Mouse (Mus musculus) embryonic facial prominence, embryonic 15.5 days (tissue): ENCODE data around the gene Hic1. TPM values are rescaled to one million over a fixed set of nuclear protein-coding genes. Genes with fewer than 3 reads are reported as not detected.
"Not testable (repeated sequence)": the region's sequence is repeated elsewhere in the genome, so short reads cannot be mapped to it uniquely, and the experiment has no call there.

Source experiments
- ATAC-seq: fragments of 200-750 bp; cut with Nextera tagmentation; 2 replicates; pipeline ENCODE4 v1.8.0; 2017; ENCODE audit warnings: low read depth, moderate TSS enrichment; ENCODE audit not compliant: insufficient number of reproducible peaks, low FRiP score, low TSS enrichment
- H3K27ac ChIP-seq: fragments of 300-500 bp; sonication (generic); replicated peaks from 2 replicates; pipeline ENCODE4 v1.5.1; 2015; ENCODE audit warnings: mild to moderate bottlenecking, inconsistent platforms
- H3K27me3 ChIP-seq: fragments of 300-500 bp; sonication (generic); 2 replicates; pipeline ENCODE4 v1.6.1; 2015; ENCODE audit warnings: inconsistent platforms
- H3K36me3 ChIP-seq: fragments of 300-500 bp; sonication (generic); 2 replicates; pipeline ENCODE4 v1.6.1; 2015; ENCODE audit warnings: mild to moderate bottlenecking, inconsistent platforms
- H3K4me1 ChIP-seq: fragments of 300-500 bp; sonication (generic); 2 replicates; pipeline ENCODE4 v1.6.1; 2015; ENCODE audit warnings: inconsistent platforms
- H3K4me2 ChIP-seq: fragments of 300-500 bp; sonication (generic); replicated peaks from 2 replicates; pipeline ENCODE4 v1.6.1; 2015; ENCODE audit warnings: mild to moderate bottlenecking, inconsistent platforms
- H3K4me3 ChIP-seq: fragments of 300-500 bp; sonication (generic); replicated peaks from 2 replicates; pipeline ENCODE4 v1.5.1; 2015; ENCODE audit warnings: mild to moderate bottlenecking, inconsistent platforms
- H3K9ac ChIP-seq: fragments of 300-500 bp; sonication (generic); 2 replicates; pipeline ENCODE4 v1.6.1; 2015; ENCODE audit warnings: inconsistent platforms
- H3K9me3 ChIP-seq: fragments of 300-500 bp; sonication (generic); replicated peaks from 2 replicates; pipeline ENCODE4 v1.6.1; 2016; ENCODE audit warnings: inconsistent platforms
- WGBS: fragments of 180-500 bp; shearing (Covaris S2); methylation state at CpG from one replicate; pipeline ENCODE4 v1.1.7; 2015; 5-methylcytosine and 5-hydroxymethylcytosine counted together
- polyA plus RNA-seq: library from polyadenylated mRNA; unstranded; fragments of >200 nt; fragmentation: Nextera tagmentation; extraction: Ambion mirVana; gene quantifications from 2 replicates; pipeline ENCODE4 v1.2.1, GENCODE M21; 2015

Gene Hic1
- polyA plus RNA-seq, 1 experiment from 2014 or later, result 17.7 TPM

DNA sequence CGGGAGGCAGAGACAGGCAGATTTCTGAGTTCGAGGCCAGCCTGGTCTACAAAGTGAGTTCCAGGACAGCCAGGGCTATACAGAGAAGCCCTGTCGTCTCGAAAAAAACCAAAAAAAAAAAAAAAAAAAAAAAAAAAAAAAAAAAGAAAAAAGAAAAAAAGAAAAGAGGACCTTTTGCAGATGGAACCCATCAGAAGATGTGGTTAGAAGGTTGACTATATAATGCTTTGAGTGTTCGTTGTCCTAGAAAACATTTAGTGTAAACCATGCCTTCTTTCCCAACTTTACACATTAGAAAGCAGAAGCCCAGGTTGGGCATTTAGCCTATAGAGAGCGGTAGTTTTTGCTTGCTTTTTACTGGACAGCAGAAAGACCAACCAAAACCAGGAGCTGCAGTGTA, 5.3 kb upstream of the Hic1 start:
- H3K4me2 ChIP-seq, H3K4me3 ChIP-seq, ATAC-seq, H3K9ac ChIP-seq, H3K27ac ChIP-seq, H3K9me3 ChIP-seq: not testable (repeated sequence)
- Histone ChIP-seq H3K27me3 (peaks cover 47% of the 10 kb centered on the region), H3K36me3 (peaks cover 13% of the 10 kb centered on the region), H3K4me1 (peaks cover 58% of the 10 kb centered on the region)
- WGBS, result 68% methylated on average over 6 of the region's 6 CpGs

DNA sequence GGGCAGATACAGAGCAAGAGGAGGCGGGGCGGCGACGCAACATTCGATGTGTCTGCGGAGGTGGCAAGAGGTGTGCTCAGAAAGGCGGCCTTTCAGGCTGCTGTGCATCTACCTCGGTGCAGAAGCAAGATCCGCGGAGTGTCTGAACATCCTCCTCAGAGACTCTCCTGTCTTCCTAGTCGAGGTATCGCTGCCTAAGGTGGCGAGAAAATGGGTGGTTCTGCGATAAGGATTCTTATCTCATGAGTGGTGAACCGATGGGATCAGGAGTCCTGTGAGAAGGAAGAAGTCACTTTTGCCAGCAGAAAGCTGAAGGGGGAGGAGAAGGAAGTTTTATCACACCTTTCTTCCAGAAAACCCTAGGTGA, 4.5 kb upstream of the Hic1 start:
- H3K9me3 ChIP-seq, result no peaks in the 10 kb centered on the region
- peaks cover 55% of the 10 kb centered on the region for H3K27me3 ChIP-seq
- H3K9ac ChIP-seq, result peak overlapping the region; percentile 16; the same call in 1 of the 2 replicates
- peak overlapping the region; percentile 63 for H3K4me3 ChIP-seq
- WGBS, result 4% methylated on average over 15 of the region's 15 CpGs
- ATAC-seq, result no peak
- no peak overlapping the region for H3K27ac ChIP-seq
- peak overlapping the region; percentile 93 for H3K4me2 ChIP-seq
- H3K4me1 ChIP-seq, result peaks cover 62% of the 10 kb centered on the region
- peaks cover 13% of the 10 kb centered on the region for H3K36me3 ChIP-seq

DNA sequence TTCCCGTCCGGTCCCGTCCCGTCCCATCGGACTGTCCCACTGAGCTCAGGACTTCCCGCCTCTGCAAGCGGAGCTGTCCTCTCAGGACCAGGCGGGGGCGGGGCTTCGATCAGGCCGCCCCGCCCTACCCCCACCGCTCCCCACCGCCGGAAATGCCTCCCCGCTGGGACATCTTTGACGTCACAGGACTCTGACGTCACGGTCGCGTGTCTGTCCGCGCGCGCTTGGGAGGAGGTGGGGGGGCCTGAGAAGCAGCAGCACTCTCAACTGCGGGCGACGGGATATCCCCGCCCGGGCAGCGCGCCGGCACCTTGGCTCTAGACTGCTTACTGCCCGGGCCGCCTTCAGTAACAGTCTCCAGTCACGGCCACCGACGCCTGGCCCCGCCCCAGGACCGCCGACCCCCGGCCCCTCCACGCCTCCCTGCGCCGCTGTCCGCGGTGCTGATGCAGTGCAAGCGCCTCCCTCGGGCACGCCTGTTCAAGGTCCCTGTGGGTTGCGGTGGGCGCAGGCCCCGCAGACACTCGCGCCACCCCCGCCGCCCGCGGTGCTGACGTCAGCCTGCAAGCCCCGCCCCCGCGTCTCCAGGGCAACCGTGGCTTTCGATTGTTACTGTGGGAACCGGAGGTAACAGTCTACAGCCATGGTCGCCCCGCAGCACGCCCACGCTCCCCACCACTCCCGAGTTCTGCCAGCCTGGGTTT, 3.9 kb upstream of the Hic1 start:
- peak overlapping the region; percentile 63 for H3K4me3 ChIP-seq
- peak; percentile 48 for ATAC-seq
- H3K9me3 ChIP-seq, result no peaks in the 10 kb centered on the region
- no peak overlapping the region for H3K27ac ChIP-seq
- under 1% methylated on average over 71 of the region's 71 CpGs for WGBS
- peaks cover 60% of the 10 kb centered on the region for H3K27me3 ChIP-seq
- peak overlapping the region; percentile 93 for H3K4me2 ChIP-seq
- H3K36me3 ChIP-seq, result peaks cover 13% of the 10 kb centered on the region
- peak overlapping the region; percentile 16; the same call in 1 of the 2 replicates for H3K9ac ChIP-seq
- peaks cover 66% of the 10 kb centered on the region for H3K4me1 ChIP-seq

DNA sequence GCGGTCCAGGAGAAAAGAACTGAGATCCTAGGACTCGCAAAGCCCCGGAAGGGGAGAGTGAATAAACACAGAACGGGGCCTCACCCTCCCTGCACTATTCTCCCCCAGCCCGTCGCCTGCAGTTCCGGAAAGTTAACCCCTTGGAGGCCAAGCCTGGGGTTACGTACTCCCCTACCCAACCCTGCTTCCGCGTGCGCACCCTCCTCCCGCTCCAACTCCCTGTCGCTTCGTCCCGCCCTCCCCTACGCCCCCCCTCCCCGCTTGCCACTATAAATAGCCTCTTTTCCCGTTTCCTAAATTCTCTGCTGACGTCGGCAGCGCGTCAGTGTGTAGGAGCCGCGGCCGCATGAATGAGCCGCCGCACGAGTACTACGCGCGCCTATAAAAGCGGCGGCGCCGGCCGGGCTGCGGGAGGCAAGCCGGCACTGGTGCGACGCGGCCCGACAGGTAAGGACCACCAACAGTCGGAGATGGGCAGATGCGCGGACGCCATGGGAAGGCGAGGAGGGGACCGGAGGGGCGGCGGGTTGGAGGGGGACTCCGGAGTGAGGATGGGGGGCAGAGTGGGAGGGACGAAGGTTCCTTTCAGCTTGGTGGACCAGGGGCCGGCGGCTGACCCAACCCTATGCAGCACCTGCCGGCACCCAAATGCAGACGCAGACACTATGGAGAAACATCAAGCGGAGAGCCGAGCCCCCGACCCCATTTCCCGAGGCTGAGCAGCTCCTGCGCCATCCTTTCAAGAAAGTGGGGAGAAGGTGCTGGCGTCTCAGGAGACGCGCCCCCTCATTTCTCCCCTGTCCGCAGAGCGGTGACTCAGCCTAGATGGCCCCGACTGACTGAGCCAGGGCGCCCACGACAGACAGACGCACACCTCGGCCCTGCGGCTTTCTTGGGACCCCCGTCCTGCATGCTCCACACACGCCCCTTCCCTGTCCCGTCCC, 3.1 kb upstream of the Hic1 start:
- Histone ChIP-seq H3K36me3 (peaks cover 10% of the 10 kb centered on the region), H3K27ac (no peak overlapping the region), H3K4me2 (peak overlapping the region; percentile 93), H3K9ac (no peak overlapping the region), H3K27me3 (peaks cover 68% of the 10 kb centered on the region), H3K9me3 (no peaks in the 10 kb centered on the region), H3K4me3 (peak overlapping the region; percentile 63), H3K4me1 (peaks cover 65% of the 10 kb centered on the region)
- no peak for ATAC-seq
- WGBS, result under 1% methylated on average over 75 of the region's 75 CpGs

DNA sequence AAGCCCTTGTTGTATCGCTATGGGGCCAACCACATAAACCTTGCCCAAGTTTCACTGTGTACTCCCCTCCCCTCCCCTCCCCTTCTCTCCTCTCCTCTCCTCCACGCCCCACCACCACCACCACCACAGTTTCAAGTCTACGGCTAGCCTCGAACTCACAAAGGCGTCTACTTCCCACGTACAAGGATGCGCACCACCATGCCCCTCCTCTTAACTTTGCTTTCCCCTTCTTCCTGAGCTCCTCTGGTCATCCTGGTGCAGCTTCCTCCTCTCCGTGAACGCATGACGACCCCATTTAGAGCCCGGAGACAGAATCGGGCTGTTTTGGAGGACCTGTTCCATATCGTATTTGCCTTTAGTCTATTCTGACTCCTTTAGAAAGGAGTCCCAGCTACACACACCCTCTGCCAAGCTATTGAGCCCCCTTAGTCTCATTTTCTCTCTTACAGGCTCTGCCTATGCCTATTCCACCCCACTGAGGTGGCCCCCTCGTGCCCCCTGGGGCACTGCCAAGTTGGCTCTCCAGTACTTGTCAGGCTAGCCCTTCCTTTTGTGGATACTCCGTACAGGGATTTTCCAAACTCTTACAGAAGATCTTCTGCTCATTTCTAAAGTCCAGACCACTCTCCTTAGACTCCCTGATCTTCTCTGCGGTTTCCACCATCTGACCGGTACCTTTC, 2.0 kb upstream of the Hic1 start:
- H3K9me3 ChIP-seq, result no peaks in the 10 kb centered on the region
- ATAC-seq, result no peak
- WGBS, result 10% methylated on average over 17 of the region's 17 CpGs
- no peak overlapping the region for H3K4me2 ChIP-seq
- H3K36me3 ChIP-seq, result no peaks in the 10 kb centered on the region
- H3K4me3 ChIP-seq, result peak overlapping the region; percentile 6; the same call in 1 of the 2 replicates
- no peak overlapping the region for H3K9ac ChIP-seq
- H3K4me1 ChIP-seq, result peaks cover 75% of the 10 kb centered on the region
- H3K27me3 ChIP-seq, result peaks cover 79% of the 10 kb centered on the region
- no peak overlapping the region for H3K27ac ChIP-seq

DNA sequence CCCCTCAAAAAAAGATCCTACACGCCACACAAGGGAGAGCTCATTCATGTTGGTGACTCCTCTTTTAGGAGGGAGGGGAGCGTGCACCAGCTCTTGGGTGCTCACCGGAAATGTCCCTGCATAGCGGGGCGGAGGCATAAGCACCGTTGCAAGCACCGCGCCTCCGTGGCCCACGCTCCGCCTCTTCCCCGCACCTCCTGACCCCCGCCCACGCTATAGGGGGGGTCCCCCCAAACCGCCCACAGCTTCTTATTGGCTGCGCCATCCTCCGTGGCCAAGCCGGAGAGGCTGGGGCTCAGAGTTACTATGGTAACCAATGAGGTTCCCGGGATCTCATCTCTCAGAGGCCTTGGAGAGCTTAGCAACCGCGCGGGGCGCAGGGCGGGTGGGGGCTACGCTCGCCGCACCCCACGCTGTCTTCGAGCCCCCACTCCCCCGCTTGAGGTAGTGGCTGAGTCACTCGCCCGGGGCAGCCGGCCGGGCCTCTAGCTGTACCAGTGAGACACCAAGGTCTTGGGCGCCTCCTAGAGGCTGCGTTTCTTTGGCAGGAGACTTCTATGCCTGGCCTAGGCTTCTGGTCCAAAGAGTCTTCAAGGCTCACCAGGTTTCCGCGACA, 925 bp upstream of the Hic1 start:
- H3K4me2 ChIP-seq, result peak overlapping the region; percentile 96
- H3K4me1 ChIP-seq, result peaks cover 86% of the 10 kb centered on the region
- peak; percentile 51 for ATAC-seq
- no peak overlapping the region for H3K9ac ChIP-seq
- under 1% methylated on average over 38 of the region's 38 CpGs for WGBS
- peak overlapping the region; percentile 28; the same call in 1 of the 2 replicates for H3K27ac ChIP-seq
- H3K4me3 ChIP-seq, result peak overlapping the region; percentile 64
- H3K36me3 ChIP-seq, result no peaks in the 10 kb centered on the region
- H3K9me3 ChIP-seq, result no peaks in the 10 kb centered on the region
- H3K27me3 ChIP-seq, result peaks cover 89% of the 10 kb centered on the region

DNA sequence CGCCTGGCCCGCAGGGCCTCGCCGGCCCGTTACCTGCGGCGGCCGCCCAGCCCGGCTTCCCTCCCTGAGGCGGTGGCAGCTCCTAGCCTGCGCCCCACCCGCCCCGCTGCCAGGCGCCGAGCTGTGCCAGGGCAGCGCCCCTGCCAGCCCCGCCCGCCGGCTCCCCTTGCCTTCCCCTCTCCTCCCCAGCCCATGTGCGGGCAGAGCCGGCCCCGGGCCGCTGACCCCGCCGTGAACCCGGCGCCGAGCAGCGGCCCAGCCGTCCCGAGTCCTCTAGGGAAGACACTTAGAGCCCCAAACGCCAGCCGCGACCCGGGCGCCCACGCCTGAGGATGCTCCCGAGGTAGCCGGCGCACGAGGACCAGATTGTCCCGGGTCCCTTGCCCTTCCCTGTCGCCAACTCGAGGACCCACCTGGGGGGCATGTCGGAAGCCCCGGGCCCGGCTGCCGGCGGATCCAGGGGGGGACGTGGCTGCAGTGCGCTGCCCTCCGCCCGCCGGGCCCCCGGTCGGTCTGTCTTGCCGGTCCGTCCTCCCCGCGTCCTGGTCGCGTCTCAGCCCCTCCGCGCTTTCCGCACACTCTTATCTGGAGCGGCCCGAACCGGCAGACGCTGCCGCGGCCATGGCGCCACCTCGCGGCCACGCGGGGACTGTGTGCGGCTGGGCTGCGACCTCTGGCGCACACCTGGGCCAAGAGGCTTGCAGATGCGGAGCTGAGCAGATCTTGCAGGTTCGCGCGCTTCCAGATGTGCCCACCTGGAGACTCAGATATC, 543 bp downstream of the Hic1 start:
- Histone ChIP-seq H3K27ac (peak overlapping the region; percentile 65), H3K4me3 (peak overlapping the region; percentile 64), H3K4me2 (peak overlapping the region; percentile 96), H3K9ac (peak overlapping the region; percentile 55), H3K27me3 (peaks cover 98% of the 10 kb centered on the region), H3K9me3 (no peaks in the 10 kb centered on the region), H3K4me1 (peaks cover 94% of the 10 kb centered on the region), H3K36me3 (peaks cover 11% of the 10 kb centered on the region; the same call in 1 of the 2 replicates)
- peak; percentile 35 for ATAC-seq
- under 1% methylated on average over 83 of the region's 83 CpGs for WGBS

DNA sequence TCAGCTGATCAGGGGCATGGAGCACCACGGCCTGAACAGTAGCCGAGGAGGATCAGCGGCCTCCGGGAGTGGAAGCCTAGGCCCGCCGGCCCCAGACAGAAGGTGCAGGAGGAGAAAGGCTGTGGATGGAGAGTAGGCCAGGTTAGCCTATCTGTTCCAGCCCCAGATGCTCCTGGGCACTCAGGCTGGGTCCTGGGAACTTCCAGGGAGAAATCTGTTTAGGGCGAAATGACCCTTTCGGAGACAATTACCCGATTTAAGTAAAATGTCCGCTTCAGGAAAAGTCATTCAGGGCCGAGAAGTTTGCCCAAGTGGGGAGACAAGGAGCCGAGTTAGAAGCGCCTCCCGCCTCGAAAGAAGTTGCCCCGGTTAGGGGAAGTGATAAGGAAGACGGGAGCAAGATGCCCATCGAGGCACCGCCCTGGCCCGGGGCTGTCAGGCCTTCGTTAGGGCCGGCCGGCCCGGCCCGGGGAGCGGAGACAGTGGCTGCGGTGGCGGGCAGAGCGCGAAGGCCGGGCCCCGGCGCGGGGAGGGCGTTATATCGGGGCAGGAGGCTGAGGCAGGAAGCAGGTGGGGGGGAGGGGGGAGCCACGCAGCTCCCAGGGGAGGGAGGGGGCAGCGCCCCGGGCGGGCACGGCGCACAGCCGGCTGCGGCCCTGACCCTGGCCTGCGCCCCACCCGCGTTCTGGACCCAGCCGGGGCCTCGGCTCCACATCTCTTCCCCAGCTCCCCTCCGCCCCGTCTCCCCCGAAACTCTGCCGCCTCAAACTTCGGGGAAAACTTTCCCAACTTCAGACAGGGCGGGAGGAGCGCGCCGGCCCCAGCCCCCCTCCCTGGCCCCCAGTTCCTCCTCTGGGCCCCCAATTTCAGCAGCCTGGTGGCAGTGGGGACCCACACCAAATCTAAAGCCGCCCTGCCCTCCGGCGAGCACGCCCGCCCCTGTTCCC, 1.4 kb downstream of the Hic1 start:
- Histone ChIP-seq H3K27ac (peak overlapping the region; percentile 65), H3K9me3 (no peaks in the 10 kb centered on the region), H3K27me3 (peaks cover 89% of the 10 kb centered on the region), H3K4me1 (peaks cover 88% of the 10 kb centered on the region), H3K9ac (peak overlapping the region; percentile 55), H3K4me3 (peak overlapping the region; percentile 64), H3K4me2 (peak overlapping the region; percentile 96), H3K36me3 (peaks cover 19% of the 10 kb centered on the region; the same call in 1 of the 2 replicates)
- 12% methylated on average over 58 of the region's 63 CpGs for WGBS
- ATAC-seq, result no peak

DNA sequence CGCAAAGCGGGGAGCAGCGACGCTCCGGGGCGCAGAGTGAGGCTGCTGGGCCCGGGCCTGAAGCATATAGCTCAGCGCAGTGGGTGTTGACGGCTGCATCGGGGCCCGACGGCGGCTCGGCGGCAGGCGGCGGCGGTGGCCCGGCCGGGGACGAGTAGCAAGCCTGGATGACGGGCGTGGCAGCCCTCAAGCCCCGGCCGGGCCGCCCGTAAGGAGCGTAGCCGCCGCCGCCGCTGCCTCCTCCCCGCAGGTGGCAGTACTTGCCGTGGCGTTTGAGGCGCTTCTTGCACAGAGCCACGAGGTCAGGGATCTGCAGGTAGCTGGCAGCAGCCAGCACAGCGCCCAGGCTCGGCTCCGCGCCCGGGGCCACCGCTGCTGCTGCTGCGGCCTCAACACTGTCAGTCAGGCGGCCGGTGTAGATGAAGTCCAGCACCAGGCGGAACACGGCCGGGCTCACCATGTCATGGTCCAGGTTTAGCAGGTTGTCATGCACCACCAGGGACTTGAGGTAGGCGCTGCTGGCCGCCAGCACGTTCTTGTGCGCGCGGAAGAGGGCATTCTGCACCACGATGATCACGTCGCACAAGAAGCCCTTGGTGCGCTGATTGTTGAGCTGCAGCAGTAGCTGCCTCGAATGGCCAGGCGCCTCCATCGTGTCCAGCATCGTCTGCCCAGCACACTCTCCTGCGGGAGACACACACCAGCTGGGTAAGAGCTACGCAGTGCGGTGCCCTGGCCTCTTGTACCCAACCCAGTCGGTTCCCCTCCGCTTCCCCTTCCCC, 2.3 kb downstream of the Hic1 start:
- Histone ChIP-seq H3K36me3 (peaks cover 25% of the 10 kb centered on the region), H3K4me3 (peak overlapping the region; percentile 64), H3K27ac (peak overlapping the region; percentile 65; the same call in 1 of the 2 replicates), H3K9me3 (no peaks in the 10 kb centered on the region), H3K4me1 (peaks cover 79% of the 10 kb centered on the region), H3K27me3 (peaks cover 80% of the 10 kb centered on the region), H3K4me2 (peak overlapping the region; percentile 96), H3K9ac (peak overlapping the region; percentile 39)
- WGBS, result 6% methylated on average over 68 of the region's 68 CpGs
- ATAC-seq, result no peak
